Mouse (Mus musculus) C2C12 (cell line): ENCODE measurements around the gene Rbm33.

Source experiments
- CEBPB ChIP-seq: IDR thresholded peaks from one replicate; pipeline ENCODE4 v1.6.1; 2011; ENCODE audit warnings: low read depth, mild to moderate bottlenecking, control low read depth, moderate library complexity
- CTCF ChIP-seq: IDR thresholded peaks from one replicate; pipeline ENCODE4 v1.5.1; 2011; ENCODE audit not compliant: control insufficient read depth, insufficient read depth, insufficient read length
- FOSL1 ChIP-seq: IDR thresholded peaks from one replicate; pipeline ENCODE4 v1.8.0; 2011; ENCODE audit warnings: mild to moderate bottlenecking, low read length; ENCODE audit not compliant: poor library complexity, insufficient read depth, severe bottlenecking
- MAX ChIP-seq: IDR thresholded peaks from one replicate; pipeline ENCODE4 v1.6.1; 2011; ENCODE audit warnings: mild to moderate bottlenecking, control low read depth
- MYOD1 ChIP-seq: IDR thresholded peaks from one replicate; pipeline ENCODE4 v1.6.1; 2011; ENCODE audit warnings: low read depth; ENCODE audit not compliant: control insufficient read depth, insufficient read length
- MYOG ChIP-seq: IDR thresholded peaks from one replicate; pipeline ENCODE4 v1.6.1; 2011; ENCODE audit not compliant: control insufficient read depth, insufficient read length; ENCODE audit errors: extremely low read depth
- USF1 ChIP-seq: IDR thresholded peaks from one replicate; pipeline ENCODE4 v1.6.1; 2011; ENCODE audit warnings: low read depth, mild to moderate bottlenecking, control low read depth, moderate library complexity

DNA sequence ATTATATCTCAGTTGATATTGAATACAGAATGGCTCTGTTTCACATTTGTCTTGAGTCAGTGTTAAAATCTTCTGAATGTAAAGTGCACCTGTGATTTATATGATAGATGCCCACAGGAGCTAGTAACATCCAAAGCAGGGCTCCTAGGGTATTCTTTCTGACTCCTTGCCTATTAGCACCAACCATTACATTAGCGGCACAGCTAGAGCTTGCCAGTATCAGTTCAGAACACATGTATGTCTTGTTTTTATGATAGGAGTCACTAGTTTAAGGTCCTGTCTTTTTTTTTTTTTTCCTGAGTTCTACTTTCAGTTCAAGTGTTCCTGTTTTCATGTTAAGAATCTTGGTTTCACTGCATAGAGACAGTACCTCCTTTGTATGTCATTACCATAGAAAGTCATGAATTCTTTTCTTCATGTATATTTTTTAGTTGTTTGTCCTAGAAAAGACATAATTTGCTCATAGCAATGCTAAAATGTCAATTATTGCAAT is 55.3 kb downstream of the Rbm33 start:
- TF ChIP-seq MAX (no peak), CTCF (no peak), CEBPB (no peak), USF1 (no peak), MYOD1 (no peak), FOSL1 (no peak), MYOG (no peak)
